Mouse (Mus musculus): ENCODE data around the gene Amn1. TPM values are rescaled to one million over a fixed set of nuclear protein-coding genes. Genes with fewer than 3 reads are reported as not detected.
"Not testable (repeated sequence)": the region's sequence is repeated elsewhere in the genome, so short reads cannot be mapped to it uniquely, and the experiment has no call there.

Gene Amn1
- polyA plus RNA-seq, 1 experiment from 2014 or later, result 110 TPM

- Histone ChIP-seq H3K4me3 (replicated peaks; ENCODE audit: low read length) (peak overlapping the region; percentile 44), H3K9ac (peak overlapping the region; percentile 52), H3K4me1 (replicated peaks; ENCODE audit: control insufficient read depth, insufficient read depth, low read length) (no peaks in the 10 kb centered on the region), H3K4me2 (replicated peaks) (peak overlapping the region; percentile 58), H3K27me3 (ENCODE audit: control insufficient read depth, insufficient read depth, low read length) (no peaks in the 10 kb centered on the region), H3K36me3 (replicated peaks; ENCODE audit: control insufficient read depth, insufficient read depth) (no peaks in the 10 kb centered on the region), H3K27ac (no peak overlapping the region), H3K9me3 (ENCODE audit: control insufficient read depth, low read length) (no peaks in the 10 kb centered on the region)
- ATAC-seq (ENCODE audit: low FRiP score), result peak; percentile 90
- peak; percentile 76 for DNase-seq (ENCODE audit: low spot score)
- WGBS, result 7% methylated on average over 36 of the region's 36 CpGs
Measured at GRCm38 (mm10) chr6:149141393-149142173, 46.9 kb downstream of the Amn1 start.

GRCm38 (mm10) chr6:149139471-149139870 is 49.0 kb downstream of the Amn1 start, which contains the start of gene Etfbkmt:
Gene Etfbkmt, plus strand, starts transcription at chr6:149139849.
- Histone ChIP-seq H3K4me3 (replicated peaks; ENCODE audit: low read length) (no peak within 1 kb of the TSS), H3K36me3 (replicated peaks; ENCODE audit: control insufficient read depth, insufficient read depth) (no peaks in the 10 kb centered on the region), H3K9me3 (ENCODE audit: control insufficient read depth, low read length) (no peaks in the 10 kb centered on the region), H3K9ac (no peak within 1 kb of the TSS), H3K27me3 (ENCODE audit: control insufficient read depth, insufficient read depth, low read length) (no peaks in the 10 kb centered on the region), H3K27ac (no peak within 1 kb of the TSS), H3K4me2 (replicated peaks) (no peak within 1 kb of the TSS), H3K4me1 (replicated peaks; ENCODE audit: control insufficient read depth, insufficient read depth, low read length) (no peaks in the 10 kb centered on the region)
- no peak for ATAC-seq (ENCODE audit: low FRiP score)
- DNase-seq (ENCODE audit: low spot score), result no peak
- WGBS, result 81% methylated on average over 1 of the region's 1 CpGs

- H3K36me3 ChIP-seq (replicated peaks; ENCODE audit: control insufficient read depth, insufficient read depth), result no peaks in the 10 kb centered on the region
- no peak for ATAC-seq (ENCODE audit: low FRiP score)
- no peak overlapping the region for H3K4me2 ChIP-seq (replicated peaks)
- H3K4me1 ChIP-seq (replicated peaks; ENCODE audit: control insufficient read depth, insufficient read depth, low read length), result no peaks in the 10 kb centered on the region
- H3K27me3 ChIP-seq (ENCODE audit: control insufficient read depth, insufficient read depth, low read length), result no peaks in the 10 kb centered on the region
- DNase-seq (ENCODE audit: low spot score), result no peak
- WGBS, result 91% methylated on average over 3 of the region's 3 CpGs
- no peak overlapping the region for H3K27ac ChIP-seq
- no peak overlapping the region for H3K4me3 ChIP-seq (replicated peaks; ENCODE audit: low read length)
- H3K9ac ChIP-seq, result no peak overlapping the region
- H3K9me3 ChIP-seq (ENCODE audit: control insufficient read depth, low read length), result no peaks in the 10 kb centered on the region
Measured at GRCm38 (mm10) chr6:149139011-149139410, 49.5 kb downstream of the Amn1 start.

GRCm38 (mm10) chr6:149137936-149138335 is 50.6 kb downstream of the Amn1 start:
- H3K36me3 ChIP-seq (replicated peaks; ENCODE audit: control insufficient read depth, insufficient read depth), result no peaks in the 10 kb centered on the region

GRCm38 (mm10) chr6:149135631-149136030 is 52.9 kb downstream of the Amn1 start:
- ATAC-seq (ENCODE audit: low FRiP score), result no peak
- no peaks in the 10 kb centered on the region for H3K36me3 ChIP-seq (replicated peaks; ENCODE audit: control insufficient read depth, insufficient read depth)
- no peaks in the 10 kb centered on the region for H3K27me3 ChIP-seq (ENCODE audit: control insufficient read depth, insufficient read depth, low read length)
- no peaks in the 10 kb centered on the region for H3K9me3 ChIP-seq (ENCODE audit: control insufficient read depth, low read length)
- WGBS, result 77% methylated on average over 6 of the region's 6 CpGs
- no peak overlapping the region for H3K27ac ChIP-seq
- DNase-seq (ENCODE audit: low spot score), result no peak
- H3K9ac ChIP-seq, result no peak overlapping the region
- no peak overlapping the region for H3K4me2 ChIP-seq (replicated peaks)
- H3K4me1 ChIP-seq (replicated peaks; ENCODE audit: control insufficient read depth, insufficient read depth, low read length), result no peaks in the 10 kb centered on the region
- H3K4me3 ChIP-seq (replicated peaks; ENCODE audit: low read length), result no peak overlapping the region

More at GRCm38 (mm10) chr6:149137936-149138335, 50.6 kb downstream of the Amn1 start:
- Histone ChIP-seq H3K27me3 (ENCODE audit: control insufficient read depth, insufficient read depth, low read length) (no peaks in the 10 kb centered on the region), H3K4me3 (replicated peaks; ENCODE audit: low read length) (no peak overlapping the region), H3K4me2 (replicated peaks) (no peak overlapping the region), H3K27ac (no peak overlapping the region), H3K9me3 (ENCODE audit: control insufficient read depth, low read length) (no peaks in the 10 kb centered on the region), H3K4me1 (replicated peaks; ENCODE audit: control insufficient read depth, insufficient read depth, low read length) (no peaks in the 10 kb centered on the region), H3K9ac (no peak overlapping the region)
- 85% methylated on average over 2 of the region's 2 CpGs for WGBS
- DNase-seq (ENCODE audit: low spot score), result no peak
- ATAC-seq (ENCODE audit: low FRiP score), result no peak

DNA sequence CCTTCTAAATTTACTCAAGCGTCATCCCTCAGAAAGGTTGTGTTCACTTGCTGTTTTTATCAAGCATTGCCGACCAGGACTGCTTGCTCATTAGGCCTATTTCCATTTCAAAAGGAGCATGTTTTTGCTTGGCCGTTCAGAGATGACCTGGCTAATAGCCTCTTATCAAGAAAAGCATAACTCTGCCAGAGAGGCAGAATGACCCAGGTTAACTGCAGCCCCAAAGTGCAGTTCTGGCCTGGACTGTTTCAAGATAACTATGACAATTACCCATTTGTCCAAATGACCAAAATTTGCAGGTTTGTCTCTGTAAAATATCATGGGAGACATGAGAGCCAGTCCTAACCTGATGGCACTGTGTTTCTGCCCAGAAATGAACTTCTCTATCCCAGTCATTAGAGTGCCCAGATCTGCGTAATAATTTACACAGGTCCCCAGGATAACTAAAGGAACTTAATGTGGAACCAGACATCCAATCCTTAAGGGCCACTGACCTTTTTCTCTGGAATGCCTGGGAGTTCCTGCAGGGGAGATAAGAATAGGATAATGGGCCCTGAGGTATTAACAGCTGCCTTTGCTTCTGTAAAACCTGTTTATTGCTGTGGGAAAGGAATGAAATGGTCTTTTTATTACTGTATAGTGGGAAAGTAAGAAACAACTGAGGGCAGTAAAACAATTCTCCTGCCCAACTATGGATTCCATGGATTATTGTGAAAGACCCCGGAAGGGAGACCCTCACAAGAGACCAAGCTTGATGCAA is 53.9 kb downstream of the Amn1 start:
- Histone ChIP-seq H3K4me1 (replicated peaks; ENCODE audit: control insufficient read depth, insufficient read depth, low read length) (no peaks in the 10 kb centered on the region), H3K27ac (no peak overlapping the region), H3K36me3 (replicated peaks; ENCODE audit: control insufficient read depth, insufficient read depth) (no peaks in the 10 kb centered on the region), H3K9me3 (ENCODE audit: control insufficient read depth, low read length) (no peaks in the 10 kb centered on the region), H3K4me2 (replicated peaks) (no peak overlapping the region), H3K27me3 (ENCODE audit: control insufficient read depth, insufficient read depth, low read length) (no peaks in the 10 kb centered on the region), H3K4me3 (replicated peaks; ENCODE audit: low read length) (no peak overlapping the region), H3K9ac (no peak overlapping the region)
- WGBS, result 22% methylated on average over 5 of the region's 5 CpGs
- no peak for DNase-seq (ENCODE audit: low spot score)
- ATAC-seq (ENCODE audit: low FRiP score), result no peak

GRCm38 (mm10) chr6:149132311-149133077 is 56.0 kb downstream of the Amn1 start:
- H3K4me2 ChIP-seq (replicated peaks), result no peak overlapping the region
- WGBS, result 31% methylated on average over 5 of the region's 5 CpGs
- H3K4me3 ChIP-seq (replicated peaks; ENCODE audit: low read length), result no peak overlapping the region
- H3K9ac ChIP-seq, result no peak overlapping the region
- H3K27ac ChIP-seq, result no peak overlapping the region
- no peaks in the 10 kb centered on the region for H3K4me1 ChIP-seq (replicated peaks; ENCODE audit: control insufficient read depth, insufficient read depth, low read length)
- no peak; the same call in 1 of the 2 replicates for ATAC-seq (ENCODE audit: low FRiP score)
- no peaks in the 10 kb centered on the region for H3K36me3 ChIP-seq (replicated peaks; ENCODE audit: control insufficient read depth, insufficient read depth)
- H3K9me3 ChIP-seq (ENCODE audit: control insufficient read depth, low read length), result no peaks in the 10 kb centered on the region
- DNase-seq (ENCODE audit: low spot score), result peak; percentile 73
- H3K27me3 ChIP-seq (ENCODE audit: control insufficient read depth, insufficient read depth, low read length), result no peaks in the 10 kb centered on the region

DNA sequence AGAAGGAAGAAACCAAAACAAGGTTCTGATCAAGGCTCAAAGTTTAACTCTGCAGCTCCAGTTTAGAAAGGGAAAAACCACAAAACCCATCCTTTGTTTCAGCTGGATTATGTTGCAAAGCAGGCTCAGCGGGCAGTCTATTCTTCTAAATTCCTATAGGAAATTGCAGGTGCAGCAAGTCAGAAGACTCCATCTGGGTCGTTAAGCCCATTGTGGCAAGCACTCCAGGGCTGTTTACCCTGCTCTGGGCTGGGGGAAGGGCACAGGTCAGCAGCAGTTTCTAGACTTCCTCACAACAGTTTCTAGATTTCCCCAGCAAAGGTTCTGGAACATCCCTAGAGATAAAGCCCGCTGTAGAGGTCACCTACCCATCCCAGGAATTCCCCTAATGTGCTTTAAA is 57.4 kb downstream of the Amn1 start:
- H3K27me3 ChIP-seq (ENCODE audit: control insufficient read depth, insufficient read depth, low read length), result no peaks in the 10 kb centered on the region
- no peak overlapping the region for H3K27ac ChIP-seq
- H3K4me1 ChIP-seq (replicated peaks; ENCODE audit: control insufficient read depth, insufficient read depth, low read length), result no peaks in the 10 kb centered on the region
- DNase-seq (ENCODE audit: low spot score) (no peak), ATAC-seq (ENCODE audit: low FRiP score) (no peak)
- no peak overlapping the region for H3K9ac ChIP-seq
- H3K4me2 ChIP-seq (replicated peaks), result no peak overlapping the region
- H3K36me3 ChIP-seq (replicated peaks; ENCODE audit: control insufficient read depth, insufficient read depth), result no peaks in the 10 kb centered on the region
- no peak overlapping the region for H3K4me3 ChIP-seq (replicated peaks; ENCODE audit: low read length)
- H3K9me3 ChIP-seq (ENCODE audit: control insufficient read depth, low read length), result no peaks in the 10 kb centered on the region
- 17% methylated on average over 3 of the region's 3 CpGs for WGBS

DNA sequence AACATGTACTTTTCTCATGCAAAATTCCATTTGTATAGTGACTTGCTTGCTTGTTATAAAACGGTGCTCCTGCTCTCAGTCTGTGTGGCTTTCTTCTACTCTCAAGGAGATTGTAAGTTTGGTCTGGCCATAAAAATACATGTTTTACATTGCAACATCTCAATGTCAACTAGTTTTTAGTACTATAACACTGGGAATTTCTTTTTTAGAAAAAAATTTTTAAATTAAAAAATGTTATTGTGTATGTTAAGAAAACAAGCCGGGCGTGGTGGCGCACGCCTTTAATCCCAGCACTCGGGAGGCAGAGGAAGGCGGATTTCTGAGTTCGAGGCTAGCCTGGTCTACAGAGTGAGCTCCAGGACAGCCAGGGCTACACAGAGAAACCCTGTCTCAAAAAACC is 58.6 kb downstream of the Amn1 start, which contains the start of gene Gm10203:
Gene Gm10203 (plus strand): TSS at position 301 of the 400 bp plus-strand sequence.
- ATAC-seq (ENCODE audit: low FRiP score), result not testable (repeated sequence)
- 84% methylated on average over 8 of the region's 8 CpGs for WGBS

More for the DNA sequence above, 58.6 kb downstream of the Amn1 start, which contains the start of gene Gm10203:
- H3K9me3 ChIP-seq (ENCODE audit: control insufficient read depth, low read length); H3K4me1 ChIP-seq (replicated peaks; ENCODE audit: control insufficient read depth, insufficient read depth, low read length); H3K36me3 ChIP-seq (replicated peaks; ENCODE audit: control insufficient read depth, insufficient read depth); H3K27ac ChIP-seq; H3K9ac ChIP-seq; H3K4me2 ChIP-seq (replicated peaks); DNase-seq (ENCODE audit: low spot score); H3K4me3 ChIP-seq (replicated peaks; ENCODE audit: low read length); H3K27me3 ChIP-seq (ENCODE audit: control insufficient read depth, insufficient read depth, low read length): not testable (repeated sequence)
